Mouse (Mus musculus): Measurements from ENCODE around the gene Tardbp. TPM values are rescaled to one million over a fixed set of nuclear protein-coding genes. Genes with fewer than 3 reads are reported as not detected.

Tardbp gene
- polyA plus RNA-seq, 1 experiment from 2014 or later, result 272 TPM

DNA sequence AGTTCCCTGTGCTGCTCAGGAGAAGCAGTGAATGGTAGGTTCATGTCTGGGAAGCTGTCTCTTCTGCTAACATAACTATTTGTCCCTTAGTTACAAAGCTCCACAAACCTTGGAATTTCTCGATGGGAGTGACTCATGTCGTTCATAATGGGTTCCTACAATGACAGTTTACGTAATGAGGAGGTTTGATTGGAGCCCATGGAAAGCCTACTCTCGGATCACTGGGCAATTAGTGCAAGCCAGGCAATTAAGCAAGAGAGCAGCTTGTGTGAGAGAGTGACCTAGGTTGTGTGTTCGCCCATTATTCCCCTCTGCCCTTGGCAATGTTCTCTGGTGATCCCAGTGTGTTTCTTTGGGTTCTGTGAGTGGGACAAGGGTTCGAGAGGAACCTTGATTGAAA is 30.9 kb downstream of the Tardbp start:
- Histone ChIP-seq H3K27ac (replicated peaks) (0 out of 2 replicates have a peak overlapping the region, but pooled peaks have one; percentile 24), H3K4me3 (no peak overlapping the region), H3K9ac (replicated peaks) (no peak overlapping the region), H3K36me3 (peaks cover 52% of the 10 kb centered on the region), H3K9me3 (no peaks in the 10 kb centered on the region), H3K4me2 (replicated peaks) (no peak overlapping the region), H3K27me3 (no peaks in the 10 kb centered on the region), H3K4me1 (peaks cover 21% of the 10 kb centered on the region)
- no peak for ATAC-seq (replicated peaks)
- 47% methylated on average over 6 of the region's 6 CpGs for WGBS

DNA sequence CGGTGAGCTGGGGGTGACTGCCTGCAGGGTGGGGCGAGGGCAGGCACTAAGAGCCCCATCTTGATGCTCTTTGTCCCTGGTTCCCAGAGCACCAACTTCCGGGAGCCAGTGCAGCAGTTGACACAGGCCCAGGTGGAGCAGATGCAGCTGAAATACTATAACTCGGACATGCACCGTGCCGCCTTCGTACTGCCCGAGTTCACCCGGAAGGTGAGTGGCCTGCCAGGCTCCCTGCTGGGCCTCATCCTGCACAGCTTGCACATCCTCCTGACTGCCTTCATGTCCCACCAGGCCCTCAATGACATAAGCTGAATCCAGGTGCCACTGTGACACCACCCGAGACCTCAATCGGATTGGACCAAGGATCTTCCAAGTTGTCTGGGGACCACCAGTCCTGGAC is 32.8 kb downstream of the Tardbp start:
- no peak for ATAC-seq (replicated peaks)
- no peaks in the 10 kb centered on the region for H3K27me3 ChIP-seq
- no peak overlapping the region for H3K4me3 ChIP-seq
- peaks cover 49% of the 10 kb centered on the region for H3K36me3 ChIP-seq
- WGBS, result 94% methylated on average over 11 of the region's 11 CpGs
- H3K4me1 ChIP-seq, result peaks cover 34% of the 10 kb centered on the region
- H3K9me3 ChIP-seq, result no peaks in the 10 kb centered on the region
- no peak overlapping the region for H3K27ac ChIP-seq (replicated peaks)
- no peak overlapping the region for H3K4me2 ChIP-seq (replicated peaks)
- H3K9ac ChIP-seq (replicated peaks), result no peak overlapping the region

DNA sequence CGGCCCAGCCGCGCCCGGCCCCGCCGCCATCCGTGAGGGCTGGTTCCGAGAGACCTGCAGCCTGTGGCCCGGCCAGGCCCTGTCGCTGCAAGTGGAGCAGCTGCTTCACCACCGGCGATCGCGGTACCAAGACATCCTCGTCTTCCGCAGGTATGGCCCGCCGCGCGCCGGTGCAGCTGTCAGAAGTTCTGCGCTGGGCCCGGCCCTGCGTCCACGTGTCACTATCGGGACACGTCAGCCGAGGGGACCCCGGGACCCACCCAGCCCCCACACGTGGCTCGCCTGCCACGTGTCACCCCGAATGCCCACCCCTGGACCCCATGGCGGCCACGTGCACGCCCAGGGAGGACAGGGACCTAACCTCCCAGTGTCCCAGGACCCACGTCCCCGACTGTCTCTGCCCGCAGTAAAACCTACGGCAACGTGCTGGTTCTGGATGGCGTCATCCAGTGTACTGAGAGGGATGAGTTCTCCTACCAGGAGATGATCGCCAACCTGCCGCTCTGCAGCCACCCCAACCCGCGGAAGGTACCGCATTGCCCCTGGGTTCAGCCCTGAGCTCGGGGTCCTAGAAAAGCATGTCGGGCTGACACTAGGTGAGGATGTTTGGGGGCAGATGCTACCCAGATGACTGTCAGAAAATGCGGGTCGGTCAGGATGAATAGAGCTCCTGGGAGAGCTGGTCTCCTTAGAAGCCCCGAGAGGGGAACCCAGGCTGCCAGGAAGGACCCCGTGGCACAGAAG is 35.0 kb downstream of the Tardbp start:
- no peaks in the 10 kb centered on the region for H3K9me3 ChIP-seq
- H3K36me3 ChIP-seq, result peaks cover 33% of the 10 kb centered on the region
- peaks cover 37% of the 10 kb centered on the region for H3K4me1 ChIP-seq
- peak; percentile 38 for ATAC-seq (replicated peaks)
- under 1% methylated on average over 53 of the region's 53 CpGs for WGBS
- peak overlapping the region; percentile 78 for H3K9ac ChIP-seq (replicated peaks)
- H3K27ac ChIP-seq (replicated peaks), result peak overlapping the region; percentile 90
- H3K4me2 ChIP-seq (replicated peaks), result peak overlapping the region; percentile 76
- peak overlapping the region; percentile 92 for H3K4me3 ChIP-seq
- no peaks in the 10 kb centered on the region for H3K27me3 ChIP-seq

DNA sequence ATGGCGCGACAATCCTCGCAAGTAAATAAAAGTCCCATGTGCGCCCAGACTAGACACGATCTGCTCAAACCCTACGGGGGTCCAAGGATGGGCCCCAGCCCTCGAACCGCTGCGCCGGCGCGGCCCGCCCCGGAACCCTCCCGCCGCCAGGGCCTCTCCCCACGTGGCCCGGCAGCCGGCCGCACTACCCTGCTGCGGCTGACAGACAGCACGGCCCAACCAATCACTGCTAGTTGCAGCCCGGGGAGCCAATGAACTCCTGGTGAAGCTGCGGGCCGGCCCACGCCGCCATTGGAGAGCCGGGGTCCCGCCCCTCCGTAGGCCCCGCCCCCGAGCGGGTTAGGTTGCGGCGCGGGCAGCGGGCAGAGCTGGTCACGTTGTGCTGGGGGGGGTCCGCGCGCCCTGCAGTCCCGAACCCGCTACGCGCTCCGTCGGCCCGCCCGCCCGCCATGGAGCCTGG is 35.6 kb downstream of the Tardbp start, which contains the start of gene Srm:
Gene Srm (plus strand): TSS at position 333 of the 460 bp plus-strand sequence.
- Histone ChIP-seq H3K4me2 (replicated peaks) (peak within 1 kb of the TSS; percentile 76), H3K36me3 (peaks cover 27% of the 10 kb centered on the region), H3K27me3 (no peaks in the 10 kb centered on the region), H3K9me3 (no peaks in the 10 kb centered on the region), H3K9ac (replicated peaks) (peak within 1 kb of the TSS; percentile 78), H3K4me1 (peaks cover 37% of the 10 kb centered on the region), H3K4me3 (peak within 1 kb of the TSS; percentile 92), H3K27ac (replicated peaks) (peak within 1 kb of the TSS; percentile 90)
- WGBS, result under 1% methylated on average over 39 of the region's 50 CpGs
- peak; percentile 99 for ATAC-seq (replicated peaks)

DNA sequence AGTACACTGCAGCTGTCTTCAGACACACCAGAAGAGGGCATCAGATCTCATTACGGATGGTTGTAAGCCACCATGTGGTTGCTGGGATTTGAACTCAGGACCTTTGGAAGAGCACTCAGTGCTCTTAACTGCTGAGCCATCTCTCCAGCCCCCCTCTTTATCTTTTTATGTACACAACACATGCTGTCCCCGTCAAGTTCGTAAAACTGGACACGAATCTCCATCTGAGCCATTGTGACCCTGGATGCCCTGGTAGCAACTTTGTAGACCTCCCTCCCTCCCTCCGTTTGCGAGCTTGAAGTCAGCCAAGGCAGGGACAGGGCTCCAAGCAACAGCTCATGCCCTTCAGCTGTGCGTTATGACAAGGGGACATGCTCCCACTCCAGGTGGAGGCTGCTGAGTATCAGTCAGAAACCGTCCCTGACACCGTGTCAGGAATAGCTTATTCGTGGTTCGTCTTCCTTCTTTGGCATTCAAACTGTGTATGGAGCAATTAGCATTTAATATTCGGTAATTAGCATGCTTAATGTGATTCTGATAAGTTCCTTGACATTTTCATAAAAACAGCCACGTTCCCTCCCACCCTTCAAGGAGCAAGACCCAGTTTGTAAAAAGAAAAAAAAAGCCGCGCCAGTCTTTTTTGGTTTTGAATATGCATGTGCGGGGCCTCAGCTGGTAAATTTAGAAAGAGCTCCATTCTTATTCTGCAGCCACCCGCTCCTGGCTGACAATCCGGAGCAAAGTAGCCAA is 36.2 kb downstream of the Tardbp start:
- 7% methylated on average over 18 of the region's 18 CpGs for WGBS
- Histone ChIP-seq H3K9ac (replicated peaks) (peak overlapping the region; percentile 49), H3K4me1 (peaks cover 37% of the 10 kb centered on the region), H3K36me3 (peaks cover 22% of the 10 kb centered on the region), H3K4me2 (replicated peaks) (peak overlapping the region; percentile 76), H3K4me3 (peak overlapping the region; percentile 92), H3K9me3 (no peaks in the 10 kb centered on the region), H3K27me3 (no peaks in the 10 kb centered on the region), H3K27ac (replicated peaks) (peak overlapping the region; percentile 90)
- peak; percentile 29 for ATAC-seq (replicated peaks)

DNA sequence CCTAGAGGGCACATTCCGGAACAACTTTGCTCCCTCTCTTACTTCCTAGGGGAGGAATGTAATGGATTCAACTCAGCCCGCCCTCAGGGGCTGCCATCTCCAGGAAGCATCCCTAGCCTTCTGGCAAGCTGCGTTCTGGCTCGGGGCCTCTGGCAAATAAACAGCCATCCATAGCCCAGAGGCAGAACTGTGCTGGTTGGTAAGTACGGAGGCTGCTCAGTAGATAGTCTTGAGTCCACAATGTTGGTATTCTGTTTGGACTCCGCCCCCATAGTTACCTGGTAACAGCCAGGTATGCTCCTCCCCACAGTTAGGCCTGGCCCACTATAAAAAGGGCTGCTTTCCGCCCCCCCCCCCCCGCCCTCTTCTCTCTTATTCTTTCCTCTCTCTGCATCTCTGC is 37.3 kb downstream of the Tardbp start:
- no peak overlapping the region for H3K4me2 ChIP-seq (replicated peaks)
- WGBS, result 49% methylated on average over 8 of the region's 8 CpGs
- no peak overlapping the region for H3K4me3 ChIP-seq
- no peaks in the 10 kb centered on the region for H3K9me3 ChIP-seq
- ATAC-seq (replicated peaks), result no peak
- no peak overlapping the region for H3K9ac ChIP-seq (replicated peaks)
- peaks cover 33% of the 10 kb centered on the region for H3K4me1 ChIP-seq
- H3K27ac ChIP-seq (replicated peaks), result no peak overlapping the region
- peaks cover 12% of the 10 kb centered on the region for H3K36me3 ChIP-seq
- no peaks in the 10 kb centered on the region for H3K27me3 ChIP-seq

DNA sequence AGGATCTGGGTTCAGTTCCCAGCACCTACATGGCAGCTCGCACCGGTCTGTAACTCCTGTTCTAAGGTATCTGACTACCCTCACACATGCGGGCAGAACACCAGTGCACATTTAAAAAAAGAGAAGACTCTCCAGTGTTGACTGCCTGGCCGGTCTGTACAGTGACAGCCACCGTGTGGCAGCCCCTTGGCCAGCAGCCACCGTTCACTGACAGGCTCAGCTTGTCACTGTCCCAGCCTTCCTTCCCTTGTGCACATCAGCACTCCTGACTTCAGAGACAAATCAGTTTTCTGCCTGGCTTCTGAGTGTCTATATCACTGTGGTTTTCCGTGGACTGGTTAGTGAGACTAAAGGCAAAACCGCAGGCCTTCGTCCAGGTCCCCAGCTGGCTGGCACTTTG is 38.0 kb downstream of the Tardbp start:
- WGBS, result 63% methylated on average over 9 of the region's 9 CpGs
- Histone ChIP-seq H3K9me3 (no peaks in the 10 kb centered on the region), H3K9ac (replicated peaks) (no peak overlapping the region), H3K4me1 (peaks cover 33% of the 10 kb centered on the region), H3K27ac (replicated peaks) (0 out of 2 replicates have a peak overlapping the region, but pooled peaks have one; percentile 12), H3K36me3 (peaks cover 5% of the 10 kb centered on the region; the same call in 1 of the 2 replicates), H3K27me3 (no peaks in the 10 kb centered on the region), H3K4me3 (no peak overlapping the region), H3K4me2 (replicated peaks) (no peak overlapping the region)
- ATAC-seq (replicated peaks), result no peak

DNA sequence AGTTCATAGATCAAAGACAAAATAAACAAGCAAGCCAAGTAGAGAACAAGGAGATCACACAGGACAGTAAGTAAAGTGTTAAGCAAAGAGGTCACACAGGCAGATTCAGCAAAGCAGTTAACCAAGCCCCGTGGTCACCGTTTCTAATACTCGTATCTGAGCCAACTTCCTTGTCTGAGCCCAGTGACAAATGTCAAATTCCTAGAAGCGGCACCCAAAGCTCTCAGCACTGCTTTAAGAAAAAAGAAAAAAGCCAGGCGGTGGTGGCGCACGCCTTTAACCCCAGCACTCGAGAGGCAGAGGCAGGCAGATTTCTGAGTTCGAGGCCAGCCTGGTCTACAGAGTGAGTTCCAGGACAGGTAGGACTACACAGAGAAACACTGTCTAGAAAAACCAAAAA is 40.2 kb downstream of the Tardbp start:
- Histone ChIP-seq H3K36me3 (peaks cover 9% of the 10 kb centered on the region; the same call in 1 of the 2 replicates), H3K27me3 (no peaks in the 10 kb centered on the region), H3K9ac (replicated peaks) (no peak overlapping the region), H3K4me3 (no peak overlapping the region), H3K27ac (replicated peaks) (no peak overlapping the region), H3K4me2 (replicated peaks) (no peak overlapping the region), H3K9me3 (no peaks in the 10 kb centered on the region), H3K4me1 (peaks cover 16% of the 10 kb centered on the region)
- ATAC-seq (replicated peaks), result no peak
- WGBS, result 88% methylated on average over 9 of the region's 9 CpGs

DNA sequence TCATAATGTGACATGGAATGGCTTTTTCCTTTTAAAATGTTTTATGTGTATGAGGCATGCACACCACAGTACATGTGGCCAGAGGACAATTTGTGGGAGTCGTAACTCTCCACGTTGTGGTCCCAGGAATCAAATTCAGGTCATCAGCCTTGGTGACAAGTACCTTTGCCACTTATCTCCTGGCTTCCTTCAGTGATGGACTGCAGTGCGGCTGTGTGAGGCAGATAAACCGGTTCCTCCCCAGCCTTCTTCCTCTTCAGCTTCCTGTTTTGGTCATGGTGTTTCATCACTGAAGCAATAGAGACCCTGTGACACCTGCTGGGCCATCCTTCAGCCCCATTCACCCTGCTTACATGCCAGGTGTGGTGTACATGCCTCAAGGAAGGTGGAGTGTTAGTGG is 43.6 kb downstream of the Tardbp start:
- H3K36me3 ChIP-seq, result peaks cover 41% of the 10 kb centered on the region
- ATAC-seq (replicated peaks), result no peak
- WGBS, result 93% methylated on average over 4 of the region's 4 CpGs
- no peak overlapping the region for H3K4me2 ChIP-seq (replicated peaks)
- H3K9me3 ChIP-seq, result no peaks in the 10 kb centered on the region
- no peaks in the 10 kb centered on the region for H3K4me1 ChIP-seq
- H3K27me3 ChIP-seq, result no peaks in the 10 kb centered on the region
- no peak overlapping the region for H3K9ac ChIP-seq (replicated peaks)
- H3K27ac ChIP-seq (replicated peaks), result no peak overlapping the region
- no peak overlapping the region for H3K4me3 ChIP-seq

DNA sequence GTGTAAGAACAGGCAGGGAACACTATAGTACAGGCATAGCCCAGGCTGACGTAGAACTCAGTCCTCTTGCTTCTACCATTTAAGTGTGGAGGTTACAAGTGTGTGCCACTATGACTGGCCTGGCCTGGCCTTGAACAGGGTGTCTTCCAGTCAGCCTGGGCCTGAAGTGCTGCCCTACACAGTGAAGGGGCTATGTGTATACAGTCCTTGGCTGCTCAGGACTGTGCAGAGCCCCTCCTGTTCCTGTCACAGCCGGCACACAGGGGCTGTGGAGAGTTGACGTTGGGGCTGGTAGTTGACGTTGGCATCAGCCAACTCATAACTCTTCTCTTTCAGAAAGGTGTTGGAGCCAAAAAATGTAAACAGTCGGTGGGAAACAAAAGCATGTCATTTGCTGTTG is 45.4 kb downstream of the Tardbp start:
- Histone ChIP-seq H3K9me3 (no peaks in the 10 kb centered on the region), H3K4me2 (replicated peaks) (no peak overlapping the region), H3K4me1 (no peaks in the 10 kb centered on the region), H3K36me3 (peaks cover 54% of the 10 kb centered on the region), H3K27me3 (no peaks in the 10 kb centered on the region), H3K9ac (replicated peaks) (no peak overlapping the region), H3K4me3 (no peak overlapping the region), H3K27ac (replicated peaks) (no peak overlapping the region)
- WGBS, result 86% methylated on average over 5 of the region's 5 CpGs
- ATAC-seq (replicated peaks), result 0 out of 2 replicates have a peak, but pooled peaks have one; percentile 51

DNA sequence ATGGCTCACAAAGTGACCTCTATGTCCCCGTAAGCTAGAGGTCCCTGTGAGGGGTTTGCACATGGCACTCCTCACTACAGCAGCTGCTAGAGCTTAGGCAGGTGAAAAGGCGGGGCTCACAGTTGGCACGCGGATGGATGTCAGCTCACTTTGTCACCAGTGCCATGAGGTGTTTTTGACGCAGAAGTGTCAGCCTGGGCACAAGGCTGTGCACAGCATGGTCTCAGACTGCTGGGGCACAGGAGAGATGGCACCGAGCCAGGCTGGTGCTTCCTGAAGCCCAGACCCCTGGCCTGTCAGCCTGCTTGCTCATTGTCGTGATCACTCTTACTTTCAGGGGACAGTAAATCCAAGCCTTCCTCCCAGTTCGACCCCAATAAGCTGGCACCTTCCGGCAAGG is 46.1 kb downstream of the Tardbp start:
- H3K4me1 ChIP-seq, result no peaks in the 10 kb centered on the region
- H3K36me3 ChIP-seq, result peaks cover 60% of the 10 kb centered on the region
- H3K4me3 ChIP-seq, result no peak overlapping the region
- no peak overlapping the region for H3K4me2 ChIP-seq (replicated peaks)
- no peaks in the 10 kb centered on the region for H3K9me3 ChIP-seq
- no peak overlapping the region for H3K27ac ChIP-seq (replicated peaks)
- no peak for ATAC-seq (replicated peaks)
- WGBS, result 88% methylated on average over 9 of the region's 9 CpGs
- no peaks in the 10 kb centered on the region for H3K27me3 ChIP-seq
- no peak overlapping the region for H3K9ac ChIP-seq (replicated peaks)

DNA sequence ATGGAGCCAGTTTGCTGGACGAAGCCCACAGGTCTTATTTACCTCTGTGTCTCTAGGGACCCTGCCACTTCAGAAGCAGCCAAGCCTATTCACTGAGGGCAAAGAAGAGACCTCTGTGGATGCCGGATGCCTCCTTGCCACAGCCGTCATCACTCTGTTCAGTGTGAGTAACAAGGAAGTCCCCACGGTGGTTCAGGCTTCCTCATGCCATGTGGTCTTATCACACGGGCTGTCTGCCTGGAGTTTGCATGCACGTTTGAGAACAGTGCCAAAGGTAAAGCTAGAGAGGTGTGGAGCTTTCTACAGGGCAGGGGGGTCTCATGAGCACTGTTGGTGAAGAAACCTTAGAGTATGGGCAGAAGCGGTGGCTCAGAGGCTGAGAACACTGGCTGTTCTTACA is 53.6 kb downstream of the Tardbp start:
- Histone ChIP-seq H3K4me2 (replicated peaks) (no peak overlapping the region), H3K4me3 (no peak overlapping the region), H3K9ac (replicated peaks) (no peak overlapping the region), H3K27ac (replicated peaks) (no peak overlapping the region), H3K9me3 (no peaks in the 10 kb centered on the region), H3K4me1 (no peaks in the 10 kb centered on the region), H3K27me3 (no peaks in the 10 kb centered on the region), H3K36me3 (peaks cover 91% of the 10 kb centered on the region)
- ATAC-seq (replicated peaks), result no peak
- WGBS, result 94% methylated on average over 7 of the region's 7 CpGs
